Mouse (Mus musculus) cerebellum, adult 11 months (tissue): ENCODE data around the gene Sirt7.

Experiments
- DNase-seq: peaks from one replicate; pipeline ENCODE4 v3.0.0; 2022

Sirt7 gene

GRCm38 (mm10) chr11:120625152-120625775, at the start of gene Sirt7:
Sirt7 (minus strand) TSS chr11:120625240.
- no peak for DNase-seq

- DNase-seq = no peak
These were observed 48.6 kb upstream of the Sirt7 start for GRCm38 (mm10) chr11:120673594-120674122.

- DNase-seq = peak; percentile 90
These were observed 47.9 kb upstream of the Sirt7 start, which contains the start of gene Aspscr1 for GRCm38 (mm10) chr11:120672687-120673593. Aspscr1 (plus strand) TSS chr11:120672973.

GRCm38 (mm10) chr11:120666617-120667016, 41.6 kb upstream of the Sirt7 start:
- DNase-seq = no peak

GRCm38 (mm10) chr11:120665406-120665805, 40.4 kb upstream of the Sirt7 start:
- DNase-seq = no peak

- no peak for DNase-seq
These were observed 38.7 kb upstream of the Sirt7 start for GRCm38 (mm10) chr11:120663714-120664113.

GRCm38 (mm10) chr11:120662759-120663158, 37.7 kb upstream of the Sirt7 start:
- DNase-seq = no peak

- no peak for DNase-seq
These were observed 36.0 kb upstream of the Sirt7 start, which contains the start of gene Notum for GRCm38 (mm10) chr11:120661076-120661460. Notum (minus strand) TSS chr11:120661175.

- no peak for DNase-seq
These were observed 35.4 kb upstream of the Sirt7 start for GRCm38 (mm10) chr11:120660301-120661075.

GRCm38 (mm10) chr11:120659509-120660300, 34.7 kb upstream of the Sirt7 start:
- no peak for DNase-seq

- DNase-seq = peak; percentile 45
These were observed 33.9 kb upstream of the Sirt7 start for GRCm38 (mm10) chr11:120658876-120659410.

GRCm38 (mm10) chr11:120657301-120657700, 32.3 kb upstream of the Sirt7 start:
- no peak for DNase-seq

GRCm38 (mm10) chr11:120654741-120655140, 29.7 kb upstream of the Sirt7 start:
- DNase-seq = no peak

GRCm38 (mm10) chr11:120651872-120652271, 26.8 kb upstream of the Sirt7 start:
- no peak for DNase-seq

- DNase-seq = peak; percentile 49
These were observed 23.0 kb upstream of the Sirt7 start, which contains the start of gene Myadml2 for GRCm38 (mm10) chr11:120648001-120648476. Myadml2 (minus strand) TSS chr11:120648158.

- no peak for DNase-seq
These were observed 22.2 kb upstream of the Sirt7 start for GRCm38 (mm10) chr11:120647047-120647830.

GRCm38 (mm10) chr11:120643601-120643987, 18.6 kb upstream of the Sirt7 start, which contains the start of gene Pycr1:
Pycr1 (minus strand) TSS chr11:120643769.
- peak; percentile 87 for DNase-seq

- no peak for DNase-seq
These were observed 18.0 kb upstream of the Sirt7 start for GRCm38 (mm10) chr11:120642939-120643600.

GRCm38 (mm10) chr11:120641869-120642268, 16.8 kb upstream of the Sirt7 start:
- DNase-seq = no peak

GRCm38 (mm10) chr11:120641255-120641654, 16.2 kb upstream of the Sirt7 start:
- DNase-seq = no peak
